Mouse (Mus musculus) mouse trophoblast stem cell (cell line): Measurements from ENCODE around the gene Tecr.

ENCODE experiments used
- in situ Hi-C, 2 experiments: fragments of 300-500 bp; cut with MseI, MboI; formaldehyde crosslinking; loops; 2 replicates in 1 of 2; 3 replicates in 1 of 2; pipeline ENCODE4 v1.15.1; 2025

Tecr gene

GRCm38 (mm10) chr8:83607661-83608397, at the start of gene Tecr, which contains the start of gene Dnajb1:
Gene Tecr (minus strand): TSS chr8:83607971.
Gene Dnajb1 (plus strand): TSS chr8:83608193.
- in situ Hi-C loops = no loop called here

GRCm38 (mm10) chr8:83656484-83657246, 48.9 kb upstream of the Tecr start:
- in situ Hi-C loops = no loop called here

- in situ Hi-C loops = no loop called here
These were observed 48.3 kb upstream of the Tecr start for GRCm38 (mm10) chr8:83656043-83656442.

- in situ Hi-C loops = no loop called here
These were observed 47.0 kb upstream of the Tecr start for GRCm38 (mm10) chr8:83654725-83655124.

- in situ Hi-C loops = no loop called here
These were observed 45.9 kb upstream of the Tecr start for GRCm38 (mm10) chr8:83653662-83654017.

GRCm38 (mm10) chr8:83652744-83653661, 45.2 kb upstream of the Tecr start:
- in situ Hi-C loops = no loop called here

- in situ Hi-C loops = no loop called here
These were observed 44.4 kb upstream of the Tecr start, which contains the start of gene Gipc1 for GRCm38 (mm10) chr8:83652030-83652743. Gene Gipc1 (plus strand): TSS chr8:83652677.

GRCm38 (mm10) chr8:83649699-83650098, 41.9 kb upstream of the Tecr start:
- in situ Hi-C loops = no loop called here

- in situ Hi-C loops = no loop called here
These were observed 40.3 kb upstream of the Tecr start for GRCm38 (mm10) chr8:83648031-83648430.

GRCm38 (mm10) chr8:83647511-83647910, 39.7 kb upstream of the Tecr start:
- in situ Hi-C loops = no loop called here

GRCm38 (mm10) chr8:83639649-83640048, 31.9 kb upstream of the Tecr start:
- in situ Hi-C loops = no loop called here

- in situ Hi-C loops = no loop called here
These were observed 31.1 kb upstream of the Tecr start for GRCm38 (mm10) chr8:83638856-83639255.

- in situ Hi-C loops = no loop called here
These were observed 24.4 kb upstream of the Tecr start for GRCm38 (mm10) chr8:83632083-83632707.

GRCm38 (mm10) chr8:83625676-83626299, 18.0 kb upstream of the Tecr start:
- in situ Hi-C loops = no loop called here

GRCm38 (mm10) chr8:83624739-83625138, 17.0 kb upstream of the Tecr start:
- in situ Hi-C loops = no loop called here

GRCm38 (mm10) chr8:83623549-83623948, 15.8 kb upstream of the Tecr start:
- in situ Hi-C loops = no loop called here

- in situ Hi-C loops = no loop called here
These were observed 14.7 kb upstream of the Tecr start for GRCm38 (mm10) chr8:83622389-83622989.

GRCm38 (mm10) chr8:83621691-83622388, 14.1 kb upstream of the Tecr start:
- in situ Hi-C loops = no loop called here

GRCm38 (mm10) chr8:83619568-83620285, 12.0 kb upstream of the Tecr start:
- in situ Hi-C loops = no loop called here
